8 mouse cellular contexts compared by ENCODE assay signal in the genomic region with DNA sequence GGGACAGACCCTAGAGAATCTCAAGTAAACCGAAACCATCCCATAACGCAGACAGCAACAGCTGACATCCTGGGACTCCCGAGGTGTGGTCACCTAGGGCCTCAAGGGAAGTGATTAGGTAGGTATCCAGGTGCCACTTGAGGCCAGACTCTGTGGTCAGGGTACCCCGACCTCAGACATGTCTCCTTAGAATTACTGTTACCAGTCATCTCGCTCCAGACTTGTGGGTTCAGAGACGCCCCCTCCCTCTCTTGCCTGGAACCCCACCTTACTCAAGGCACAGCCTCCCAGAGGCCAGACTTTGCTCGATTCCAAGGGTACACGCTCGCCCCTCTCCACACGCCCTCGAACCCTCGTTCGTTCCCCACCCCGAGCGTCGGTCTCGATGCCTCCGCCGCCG. TPM values are rescaled to one million over a fixed set of nuclear protein-coding genes. Genes with fewer than 3 reads are reported as not detected.
DNase-seq lines count a peak whose midpoint lies in the region; ATAC-seq and TF ChIP-seq lines count a peak whose summit lies in the region.

No protein-coding gene starts in this region.

- H3K27me3 ChIP-seq in heart, embryonic 10.5 days (ENCODE audit: insufficient read depth, poor library complexity, severe bottlenecking): no peaks in the 10 kb centered on the region
- H3K27me3 ChIP-seq in ES-Bruce4 (ENCODE audit: control insufficient read depth, insufficient read depth, low read length, poor library complexity, severe bottlenecking): no peaks in the 10 kb centered on the region
- H3K27me3 ChIP-seq in forebrain, embryonic 16.5 days (replicated peaks; ENCODE audit: control insufficient read depth, insufficient read depth, low read length): no peaks in the 10 kb centered on the region
- H3K27me3 ChIP-seq in liver, embryonic 13.5 days: no peaks in the 10 kb centered on the region
- H3K27me3 ChIP-seq in stomach, embryonic 15.5 days (replicated peaks): no peaks in the 10 kb centered on the region

- no peak for DNase-seq in heart, embryonic 10.5 days (ENCODE audit: low spot score)
- DNase-seq in heart, postnatal 4 days: no peak
- no peak for DNase-seq in liver, embryonic 13.5 days
- DNase-seq in urinary bladder, postnatal 4 days (ENCODE audit: low spot score in 2 of 2): no peak
- DNase-seq in gastrocnemius, postnatal 14 days: no peak

- H3K27ac ChIP-seq in heart, embryonic 10.5 days: peak overlapping the region; percentile 98
- H3K27ac ChIP-seq in ES-Bruce4 (ENCODE audit: insufficient read depth, low read length): no peak overlapping the region
- peak overlapping the region; percentile 87 for H3K27ac ChIP-seq in forebrain, embryonic 16.5 days (ENCODE audit: low read length)
- peak overlapping the region; percentile 94 for H3K27ac ChIP-seq in liver, embryonic 13.5 days
- peak overlapping the region; percentile 91 for H3K27ac ChIP-seq in stomach, embryonic 15.5 days

- TF ChIP-seq EP300 in ES-Bruce4 (IDR thresholded peaks at IDR 0.05; ENCODE audit: insufficient read depth, low read depth, low read length): no peak

- H3K36me3 ChIP-seq in heart, embryonic 10.5 days: peaks cover 36% of the 10 kb centered on the region
- no peaks in the 10 kb centered on the region for H3K36me3 ChIP-seq in ES-Bruce4 (ENCODE audit: control insufficient read depth, insufficient read depth, low read length, poor library complexity, severe bottlenecking)
- H3K36me3 ChIP-seq in forebrain, embryonic 16.5 days (ENCODE audit: control insufficient read depth, insufficient read depth): peaks cover 5% of the 10 kb centered on the region
- peaks cover 17% of the 10 kb centered on the region for H3K36me3 ChIP-seq in liver, embryonic 13.5 days
- H3K36me3 ChIP-seq in stomach, embryonic 15.5 days: peaks cover 10% of the 10 kb centered on the region; the same call in 1 of the 2 replicates

- whole genome bisulfite sequencing in heart, embryonic 10.5 days: 3% methylated on average over 20 of the region's 20 CpGs
- 1% methylated on average over 20 of the region's 20 CpGs for WGBS in forebrain, embryonic 16.5 days
- 1% methylated on average over 20 of the region's 20 CpGs for WGBS in liver, embryonic 13.5 days (ENCODE audit: insufficient replicate concordance)
- 1% methylated on average over 20 of the region's 20 CpGs for WGBS in stomach, embryonic 15.5 days

- H3K4me1 ChIP-seq in heart, embryonic 10.5 days: peaks cover 59% of the 10 kb centered on the region
- H3K4me1 ChIP-seq in ES-Bruce4 (ENCODE audit: control insufficient read depth, insufficient read depth, low read length): peaks cover under 1% of the 10 kb centered on the region
- peaks cover 40% of the 10 kb centered on the region for H3K4me1 ChIP-seq in forebrain, embryonic 16.5 days (replicated peaks; ENCODE audit: control insufficient read depth, insufficient read depth, low read length)
- peaks cover 68% of the 10 kb centered on the region for H3K4me1 ChIP-seq in liver, embryonic 13.5 days (replicated peaks)
- peaks cover 50% of the 10 kb centered on the region for H3K4me1 ChIP-seq in stomach, embryonic 15.5 days

- no peak for TF ChIP-seq POLR2A in ES-Bruce4 (IDR thresholded peaks at IDR 0.05; ENCODE audit: insufficient read depth, low read length)

- ATAC-seq in forebrain, embryonic 16.5 days: no peak; the same call in 1 of the 2 replicates
- ATAC-seq in liver, embryonic 13.5 days (ENCODE audit: low read depth): peak; percentile 5
- peak; percentile 19; the same call in 1 of the 2 replicates for ATAC-seq in stomach, embryonic 15.5 days (ENCODE audit: insufficient read depth, low FRiP score, low read depth)

- no peaks in the 10 kb centered on the region for H3K9me3 ChIP-seq in heart, embryonic 10.5 days
- H3K9me3 ChIP-seq in ES-Bruce4 (replicated peaks; ENCODE audit: control insufficient read depth, insufficient read depth, low read length, poor library complexity, severe bottlenecking): no peaks in the 10 kb centered on the region
- no peaks in the 10 kb centered on the region for H3K9me3 ChIP-seq in forebrain, embryonic 16.5 days (ENCODE audit: control insufficient read depth, low read length)
- no peaks in the 10 kb centered on the region for H3K9me3 ChIP-seq in liver, embryonic 13.5 days (replicated peaks)
- H3K9me3 ChIP-seq in stomach, embryonic 15.5 days: no peaks in the 10 kb centered on the region

- no peak for TF ChIP-seq CTCF in ES-Bruce4 (IDR thresholded peaks at IDR 0.05; ENCODE audit: low read depth, low read length)

- peak overlapping the region; percentile 84 for H3K4me2 ChIP-seq in forebrain, embryonic 16.5 days (ENCODE audit: low read length)
- H3K4me2 ChIP-seq in liver, embryonic 13.5 days: peak overlapping the region; percentile 97
- H3K4me2 ChIP-seq in stomach, embryonic 15.5 days: peak overlapping the region; percentile 76

- H3K4me3 ChIP-seq in heart, embryonic 10.5 days: peak overlapping the region; percentile 92
- H3K4me3 ChIP-seq in ES-Bruce4 (ENCODE audit: low read depth, low read length): peak overlapping the region; percentile 87
- H3K4me3 ChIP-seq in forebrain, embryonic 16.5 days (replicated peaks; ENCODE audit: low read length): peak overlapping the region; percentile 62
- peak overlapping the region; percentile 80 for H3K4me3 ChIP-seq in liver, embryonic 13.5 days (replicated peaks)
- H3K4me3 ChIP-seq in stomach, embryonic 15.5 days (replicated peaks): peak overlapping the region; percentile 89

- H3K9ac ChIP-seq in ES-Bruce4 (ENCODE audit: low read depth, poor library complexity, severe bottlenecking): peak overlapping the region; percentile 99
- peak overlapping the region; percentile 85 for H3K9ac ChIP-seq in forebrain, embryonic 16.5 days (replicated peaks; ENCODE audit: low read depth, low read length)
- H3K9ac ChIP-seq in liver, embryonic 13.5 days: peak overlapping the region; percentile 92
- peak overlapping the region; percentile 76 for H3K9ac ChIP-seq in stomach, embryonic 15.5 days

- intact Hi-C loops in gastrocnemius, postnatal 14 days (cut with DNase I; ENCODE audit: low total_unique reads): loop anchor here (10.0 kb wide), 1 partner anchor 65 kb away; no protein-coding TSS in a partner anchor

RNA-seq across cellular contexts. Expression of gene Kctd10, which starts 0.5 kb away (rescaled TPM):
- 105 and 113 TPM in 2 replicates for polyA plus RNA-seq in heart, embryonic 10.5 days (2016; fragmentation: Nextera tagmentation; extraction: Ambion mirVana)
- 10 to 100 TPM; 76.1 to 80.1 TPM for total RNA-seq in heart, postnatal 4 days (2021)
- 60.4 and 64.6 TPM in 2 replicates for polyA plus RNA-seq in ES-Bruce4 (2011; ENCODE audit: insufficient read depth, insufficient read length, low read depth, missing spikeins)
- 90.4 and 98.5 TPM in 2 replicates for polyA plus RNA-seq in forebrain, embryonic 16.5 days (2015; fragmentation: Nextera tagmentation; extraction: Ambion mirVana)
- 23.3 and 26.1 TPM in 2 replicates for polyA plus RNA-seq in liver, embryonic 13.5 days (2015; fragmentation: Nextera tagmentation; extraction: Ambion mirVana)
- polyA plus RNA-seq in stomach, embryonic 15.5 days (2015; fragmentation: Nextera tagmentation; extraction: Ambion mirVana): 122 and 124 TPM in 2 replicates
- 10 to 100 TPM; 24.2 to 25.0 TPM for total RNA-seq in gastrocnemius, postnatal 14 days (2021)

RNA-seq across cellular contexts. Expression of gene Ube3b, which starts 0.6 kb away (rescaled TPM):
- 47.9 and 59.0 TPM in 2 replicates for polyA plus RNA-seq in heart, embryonic 10.5 days (2016; fragmentation: Nextera tagmentation; extraction: Ambion mirVana)
- 10 to 100 TPM; 74.3 to 76.3 TPM for total RNA-seq in heart, postnatal 4 days (2021)
- polyA plus RNA-seq in ES-Bruce4 (2011; ENCODE audit: insufficient read depth, insufficient read length, low read depth, missing spikeins): 39.2 and 43.0 TPM in 2 replicates
- 44.9 and 47.5 TPM in 2 replicates for polyA plus RNA-seq in forebrain, embryonic 16.5 days (2015; fragmentation: Nextera tagmentation; extraction: Ambion mirVana)
- polyA plus RNA-seq in liver, embryonic 13.5 days (2015; fragmentation: Nextera tagmentation; extraction: Ambion mirVana): 14.5 and 16.2 TPM in 2 replicates
- polyA plus RNA-seq in stomach, embryonic 15.5 days (2015; fragmentation: Nextera tagmentation; extraction: Ambion mirVana): 36.1 and 37.9 TPM in 2 replicates
- 10 to 100 TPM; 64.7 to 67.5 TPM for total RNA-seq in gastrocnemius, postnatal 14 days (2021)
